Mouse (Mus musculus): Measurements from ENCODE around the gene Gm26920.

- TF ChIP-seq CTCF (IDR thresholded peaks at IDR 0.05; ENCODE audit: insufficient read depth, low read length) (no peak), POLR2A (IDR thresholded peaks at IDR 0.05; ENCODE audit: borderline replicate concordance, extremely low read depth, low read depth, low read length) (no peak)
Observed at GRCm38 (mm10) chr7:30027331-30027730, 62.9 kb downstream of the Gm26920 start.

Measured in lung, adult 2 months (tissue).